Mouse (Mus musculus): ENCODE data around the gene Mad2l2. TPM values are rescaled to one million over a fixed set of nuclear protein-coding genes. Genes with fewer than 3 reads are reported as not detected.
"Not testable (repeated sequence)": the region's sequence is repeated elsewhere in the genome, so short reads cannot be mapped to it uniquely, and the experiment has no call there.

Mad2l2 gene
- polyA plus RNA-seq, 1 experiment from 2014 or later = 25.5 TPM

- Histone ChIP-seq H3K9ac (no peak overlapping the region), H3K9me3 (replicated peaks) (no peaks in the 10 kb centered on the region), H3K4me2 (no peak overlapping the region), H3K27ac (no peak overlapping the region), H3K4me3 (no peak overlapping the region), H3K4me1 (peaks cover 5% of the 10 kb centered on the region; the same call in 1 of the 2 replicates), H3K27me3 (replicated peaks) (peaks cover 18% of the 10 kb centered on the region), H3K36me3 (no peaks in the 10 kb centered on the region)
- 11% methylated on average over 5 of the region's 5 CpGs for whole genome bisulfite sequencing (ENCODE audit: insufficient replicate concordance)
- ATAC-seq = peak; percentile 46
Measured at GRCm38 (mm10) chr4:148109215-148109614, 21.0 kb upstream of the Mad2l2 start.

- Histone ChIP-seq H3K4me2 (no peak overlapping the region), H3K36me3 (no peaks in the 10 kb centered on the region), H3K27ac (no peak overlapping the region), H3K9me3 (replicated peaks) (0 out of 2 replicates have a peak, but pooled peaks cover 3% of the 10 kb centered on the region), H3K4me1 (peaks cover 15% of the 10 kb centered on the region; the same call in 1 of the 2 replicates), H3K27me3 (replicated peaks) (peaks cover 23% of the 10 kb centered on the region), H3K9ac (no peak overlapping the region), H3K4me3 (no peak overlapping the region)
- WGBS (ENCODE audit: insufficient replicate concordance) = 66% methylated on average over 12 of the region's 12 CpGs
- ATAC-seq = no peak
Measured at GRCm38 (mm10) chr4:148112519-148112918, 17.7 kb upstream of the Mad2l2 start.

- Histone ChIP-seq H3K4me1 (peaks cover 10% of the 10 kb centered on the region; the same call in 1 of the 2 replicates), H3K36me3 (no peaks in the 10 kb centered on the region), H3K9ac (no peak overlapping the region), H3K4me3 (no peak overlapping the region), H3K9me3 (replicated peaks) (0 out of 2 replicates have a peak, but pooled peaks cover 3% of the 10 kb centered on the region), H3K27ac (no peak overlapping the region), H3K4me2 (0 out of 2 replicates have a peak overlapping the region, but pooled peaks have one; percentile 17), H3K27me3 (replicated peaks) (peaks cover 22% of the 10 kb centered on the region)
- 7% methylated on average over 15 of the region's 15 CpGs for WGBS (ENCODE audit: insufficient replicate concordance)
- ATAC-seq = peak; percentile 53; the same call in 1 of the 2 replicates
Measured at GRCm38 (mm10) chr4:148114758-148115391, 15.3 kb upstream of the Mad2l2 start.

- H3K9ac ChIP-seq = no peak overlapping the region
- WGBS (ENCODE audit: insufficient replicate concordance) = 2% methylated on average over 15 of the region's 15 CpGs
- 0 out of 2 replicates have a peak overlapping the region, but pooled peaks have one; percentile 17 for H3K4me2 ChIP-seq
- no peak overlapping the region for H3K4me3 ChIP-seq
- H3K4me1 ChIP-seq = peaks cover 10% of the 10 kb centered on the region; the same call in 1 of the 2 replicates
- no peak for ATAC-seq
- H3K27ac ChIP-seq = no peak overlapping the region
- H3K36me3 ChIP-seq = no peaks in the 10 kb centered on the region
- H3K27me3 ChIP-seq (replicated peaks) = peaks cover 22% of the 10 kb centered on the region
- 0 out of 2 replicates have a peak, but pooled peaks cover 3% of the 10 kb centered on the region for H3K9me3 ChIP-seq (replicated peaks)
Measured at GRCm38 (mm10) chr4:148115467-148115866, 14.7 kb upstream of the Mad2l2 start.

GRCm38 (mm10) chr4:148116657-148117056 lies 13.5 kb upstream of the Mad2l2 start:
- Histone ChIP-seq H3K4me1 (peaks cover 10% of the 10 kb centered on the region; the same call in 1 of the 2 replicates), H3K27ac (no peak overlapping the region), H3K9ac (no peak overlapping the region), H3K9me3 (replicated peaks) (0 out of 2 replicates have a peak, but pooled peaks cover 3% of the 10 kb centered on the region), H3K27me3 (replicated peaks) (peaks cover 22% of the 10 kb centered on the region), H3K36me3 (no peaks in the 10 kb centered on the region), H3K4me3 (no peak overlapping the region), H3K4me2 (no peak overlapping the region)
- WGBS (ENCODE audit: insufficient replicate concordance) = 65% methylated on average over 4 of the region's 4 CpGs
- ATAC-seq = no peak

GRCm38 (mm10) chr4:148117392-148117791 lies 12.8 kb upstream of the Mad2l2 start:
- no peaks in the 10 kb centered on the region for H3K36me3 ChIP-seq
- H3K9ac ChIP-seq = no peak overlapping the region
- no peak overlapping the region for H3K4me3 ChIP-seq
- peaks cover 27% of the 10 kb centered on the region for H3K27me3 ChIP-seq (replicated peaks)
- no peak overlapping the region for H3K27ac ChIP-seq
- no peak for ATAC-seq
- 0 out of 2 replicates have a peak, but pooled peaks cover 3% of the 10 kb centered on the region for H3K9me3 ChIP-seq (replicated peaks)
- H3K4me1 ChIP-seq = peaks cover 10% of the 10 kb centered on the region; the same call in 1 of the 2 replicates
- WGBS (ENCODE audit: insufficient replicate concordance) = 66% methylated on average over 4 of the region's 4 CpGs
- no peak overlapping the region for H3K4me2 ChIP-seq

- H3K4me1 ChIP-seq; H3K27ac ChIP-seq; H3K9me3 ChIP-seq (replicated peaks); H3K4me3 ChIP-seq; H3K36me3 ChIP-seq; H3K4me2 ChIP-seq; ATAC-seq; H3K9ac ChIP-seq: not testable (repeated sequence)
- WGBS (ENCODE audit: insufficient replicate concordance) = 69% methylated on average over 9 of the region's 9 CpGs
- H3K27me3 ChIP-seq (replicated peaks) = peaks cover 44% of the 10 kb centered on the region
Measured at GRCm38 (mm10) chr4:148119578-148119977, 10.6 kb upstream of the Mad2l2 start.

- H3K27me3 ChIP-seq (replicated peaks) = peaks cover 44% of the 10 kb centered on the region
- no peak overlapping the region for H3K4me3 ChIP-seq
- ATAC-seq = no peak
- H3K4me2 ChIP-seq = no peak overlapping the region
- no peak overlapping the region for H3K27ac ChIP-seq
- peaks cover 2% of the 10 kb centered on the region; the same call in 1 of the 2 replicates for H3K4me1 ChIP-seq
- H3K9me3 ChIP-seq (replicated peaks) = 0 out of 2 replicates have a peak, but pooled peaks cover 3% of the 10 kb centered on the region
- no peaks in the 10 kb centered on the region for H3K36me3 ChIP-seq
- WGBS (ENCODE audit: insufficient replicate concordance) = 70% methylated on average over 9 of the region's 9 CpGs
- H3K9ac ChIP-seq = no peak overlapping the region
Measured at GRCm38 (mm10) chr4:148120555-148120954, 9.6 kb upstream of the Mad2l2 start.

GRCm38 (mm10) chr4:148121362-148121761 lies 8.8 kb upstream of the Mad2l2 start:
- H3K9me3 ChIP-seq (replicated peaks) = 0 out of 2 replicates have a peak, but pooled peaks cover 3% of the 10 kb centered on the region
- peaks cover 49% of the 10 kb centered on the region for H3K27me3 ChIP-seq (replicated peaks)
- ATAC-seq = no peak
- no peaks in the 10 kb centered on the region for H3K36me3 ChIP-seq
- no peaks in the 10 kb centered on the region for H3K4me1 ChIP-seq
- H3K4me2 ChIP-seq = no peak overlapping the region
- H3K27ac ChIP-seq = no peak overlapping the region
- no peak overlapping the region for H3K4me3 ChIP-seq
- 69% methylated on average over 4 of the region's 4 CpGs for WGBS (ENCODE audit: insufficient replicate concordance)
- no peak overlapping the region for H3K9ac ChIP-seq

- ATAC-seq = no peak
- H3K27ac ChIP-seq = no peak overlapping the region
- H3K4me3 ChIP-seq = no peak overlapping the region
- peaks cover 56% of the 10 kb centered on the region for H3K27me3 ChIP-seq (replicated peaks)
- H3K4me1 ChIP-seq = no peaks in the 10 kb centered on the region
- H3K9me3 ChIP-seq (replicated peaks) = no peaks in the 10 kb centered on the region
- 44% methylated on average over 5 of the region's 6 CpGs for WGBS (ENCODE audit: insufficient replicate concordance)
- no peaks in the 10 kb centered on the region for H3K36me3 ChIP-seq
- no peak overlapping the region for H3K9ac ChIP-seq
- H3K4me2 ChIP-seq = no peak overlapping the region
Measured at GRCm38 (mm10) chr4:148121982-148122693, 8.0 kb upstream of the Mad2l2 start.

GRCm38 (mm10) chr4:148122694-148123066 lies 7.5 kb upstream of the Mad2l2 start:
- no peak overlapping the region for H3K4me3 ChIP-seq
- H3K27me3 ChIP-seq (replicated peaks) = peaks cover 60% of the 10 kb centered on the region
- WGBS (ENCODE audit: insufficient replicate concordance) = 56% methylated on average over 3 of the region's 3 CpGs
- no peaks in the 10 kb centered on the region for H3K36me3 ChIP-seq
- H3K4me2 ChIP-seq = no peak overlapping the region
- H3K9me3 ChIP-seq (replicated peaks) = no peaks in the 10 kb centered on the region
- no peak overlapping the region for H3K27ac ChIP-seq
- H3K4me1 ChIP-seq = no peaks in the 10 kb centered on the region
- no peak overlapping the region for H3K9ac ChIP-seq
- ATAC-seq = no peak

- H3K9ac ChIP-seq = no peak overlapping the region
- no peak overlapping the region for H3K4me3 ChIP-seq
- H3K27ac ChIP-seq = no peak overlapping the region
- H3K4me1 ChIP-seq = peaks cover 9% of the 10 kb centered on the region
- 42% methylated on average over 1 of the region's 1 CpGs for WGBS (ENCODE audit: insufficient replicate concordance)
- no peaks in the 10 kb centered on the region for H3K36me3 ChIP-seq
- no peak overlapping the region for H3K4me2 ChIP-seq
- no peaks in the 10 kb centered on the region for H3K9me3 ChIP-seq (replicated peaks)
- H3K27me3 ChIP-seq (replicated peaks) = peaks cover 95% of the 10 kb centered on the region
- ATAC-seq = no peak
Measured at GRCm38 (mm10) chr4:148128241-148128640, 1.9 kb upstream of the Mad2l2 start.

Data from liver, embryonic 12.5 days (tissue).